Mouse (Mus musculus): ENCODE results near the gene 5730522E02Rik. TPM values are rescaled to one million over a fixed set of nuclear protein-coding genes. Genes with fewer than 3 reads are reported as not detected.

5730522E02Rik gene
- polyA plus RNA-seq, 1 experiment from 2014 or later = 26.4 TPM

- ATAC-seq = no peak
- H3K4me3 ChIP-seq (replicated peaks; ENCODE audit: low read length) = no peak overlapping the region
Observed at GRCm38 (mm10) chr11:26195468-26195867, 15.1 kb downstream of the 5730522E02Rik start.

GRCm38 (mm10) chr11:26187231-26187967 lies 23.2 kb downstream of the 5730522E02Rik start:
- Histone ChIP-seq H3K4me2 (ENCODE audit: low read length) (no peak overlapping the region), H3K9me3 (ENCODE audit: control insufficient read depth, low read length) (no peaks in the 10 kb centered on the region), H3K9ac (replicated peaks; ENCODE audit: low read depth, low read length) (no peak overlapping the region), H3K4me1 (replicated peaks; ENCODE audit: control insufficient read depth, insufficient read depth, low read length) (no peaks in the 10 kb centered on the region), H3K36me3 (ENCODE audit: control insufficient read depth, insufficient read depth) (no peaks in the 10 kb centered on the region), H3K27ac (ENCODE audit: low read length) (no peak overlapping the region), H3K27me3 (replicated peaks; ENCODE audit: control insufficient read depth, insufficient read depth, low read length) (no peaks in the 10 kb centered on the region), H3K4me3 (replicated peaks; ENCODE audit: low read length) (no peak overlapping the region)
- peak; percentile 33; the same call in 1 of the 2 replicates for ATAC-seq
- 73% methylated on average over 3 of the region's 3 CpGs for WGBS

More at GRCm38 (mm10) chr11:26195468-26195867, 15.1 kb downstream of the 5730522E02Rik start:
- H3K9ac ChIP-seq (replicated peaks; ENCODE audit: low read depth, low read length) = no peak overlapping the region
- no peaks in the 10 kb centered on the region for H3K36me3 ChIP-seq (ENCODE audit: control insufficient read depth, insufficient read depth)
- H3K27ac ChIP-seq (ENCODE audit: low read length) = no peak overlapping the region
- 96% methylated on average over 3 of the region's 3 CpGs for WGBS
- no peaks in the 10 kb centered on the region for H3K9me3 ChIP-seq (ENCODE audit: control insufficient read depth, low read length)
- no peak overlapping the region for H3K4me2 ChIP-seq (ENCODE audit: low read length)
- H3K4me1 ChIP-seq (replicated peaks; ENCODE audit: control insufficient read depth, insufficient read depth, low read length) = no peaks in the 10 kb centered on the region
- no peaks in the 10 kb centered on the region for H3K27me3 ChIP-seq (replicated peaks; ENCODE audit: control insufficient read depth, insufficient read depth, low read length)

- H3K9ac ChIP-seq (replicated peaks; ENCODE audit: low read depth, low read length) = no peak overlapping the region
- no peaks in the 10 kb centered on the region for H3K27me3 ChIP-seq (replicated peaks; ENCODE audit: control insufficient read depth, insufficient read depth, low read length)
- H3K9me3 ChIP-seq (ENCODE audit: control insufficient read depth, low read length) = no peaks in the 10 kb centered on the region
- no peaks in the 10 kb centered on the region for H3K4me1 ChIP-seq (replicated peaks; ENCODE audit: control insufficient read depth, insufficient read depth, low read length)
- no peak overlapping the region for H3K27ac ChIP-seq (ENCODE audit: low read length)
- H3K4me2 ChIP-seq (ENCODE audit: low read length) = no peak overlapping the region
- ATAC-seq = no peak
- 98% methylated on average over 2 of the region's 2 CpGs for WGBS
- H3K4me3 ChIP-seq (replicated peaks; ENCODE audit: low read length) = no peak overlapping the region
- no peaks in the 10 kb centered on the region for H3K36me3 ChIP-seq (ENCODE audit: control insufficient read depth, insufficient read depth)
Observed at GRCm38 (mm10) chr11:26170572-26170971, 40.0 kb downstream of the 5730522E02Rik start.

GRCm38 (mm10) chr11:26167609-26167971 lies 43.0 kb downstream of the 5730522E02Rik start:
- ATAC-seq = no peak
- Histone ChIP-seq H3K27ac (ENCODE audit: low read length) (no peak overlapping the region), H3K4me1 (replicated peaks; ENCODE audit: control insufficient read depth, insufficient read depth, low read length) (no peaks in the 10 kb centered on the region), H3K4me2 (ENCODE audit: low read length) (no peak overlapping the region), H3K9ac (replicated peaks; ENCODE audit: low read depth, low read length) (no peak overlapping the region), H3K27me3 (replicated peaks; ENCODE audit: control insufficient read depth, insufficient read depth, low read length) (no peaks in the 10 kb centered on the region), H3K36me3 (ENCODE audit: control insufficient read depth, insufficient read depth) (no peaks in the 10 kb centered on the region), H3K9me3 (ENCODE audit: control insufficient read depth, low read length) (no peaks in the 10 kb centered on the region), H3K4me3 (replicated peaks; ENCODE audit: low read length) (no peak overlapping the region)
- 97% methylated on average over 7 of the region's 7 CpGs for WGBS

GRCm38 (mm10) chr11:26166966-26167608 lies 43.5 kb downstream of the 5730522E02Rik start:
- Histone ChIP-seq H3K9me3 (ENCODE audit: control insufficient read depth, low read length) (no peaks in the 10 kb centered on the region), H3K4me2 (ENCODE audit: low read length) (no peak overlapping the region), H3K9ac (replicated peaks; ENCODE audit: low read depth, low read length) (no peak overlapping the region), H3K36me3 (ENCODE audit: control insufficient read depth, insufficient read depth) (no peaks in the 10 kb centered on the region), H3K27me3 (replicated peaks; ENCODE audit: control insufficient read depth, insufficient read depth, low read length) (no peaks in the 10 kb centered on the region), H3K4me3 (replicated peaks; ENCODE audit: low read length) (no peak overlapping the region), H3K4me1 (replicated peaks; ENCODE audit: control insufficient read depth, insufficient read depth, low read length) (no peaks in the 10 kb centered on the region), H3K27ac (ENCODE audit: low read length) (no peak overlapping the region)
- 75% methylated on average over 4 of the region's 4 CpGs for WGBS
- ATAC-seq = no peak

GRCm38 (mm10) chr11:26164651-26165259 lies 45.8 kb downstream of the 5730522E02Rik start:
- Histone ChIP-seq H3K36me3 (ENCODE audit: control insufficient read depth, insufficient read depth) (no peaks in the 10 kb centered on the region), H3K27ac (ENCODE audit: low read length) (no peak overlapping the region), H3K4me2 (ENCODE audit: low read length) (no peak overlapping the region), H3K4me3 (replicated peaks; ENCODE audit: low read length) (no peak overlapping the region), H3K27me3 (replicated peaks; ENCODE audit: control insufficient read depth, insufficient read depth, low read length) (no peaks in the 10 kb centered on the region), H3K4me1 (replicated peaks; ENCODE audit: control insufficient read depth, insufficient read depth, low read length) (no peaks in the 10 kb centered on the region), H3K9ac (replicated peaks; ENCODE audit: low read depth, low read length) (no peak overlapping the region), H3K9me3 (ENCODE audit: control insufficient read depth, low read length) (no peaks in the 10 kb centered on the region)
- no peak for ATAC-seq
- WGBS = 88% methylated on average over 5 of the region's 5 CpGs

GRCm38 (mm10) chr11:26161354-26161753 lies 49.2 kb downstream of the 5730522E02Rik start:
- Histone ChIP-seq H3K9me3 (ENCODE audit: control insufficient read depth, low read length) (no peaks in the 10 kb centered on the region), H3K27me3 (replicated peaks; ENCODE audit: control insufficient read depth, insufficient read depth, low read length) (no peaks in the 10 kb centered on the region), H3K9ac (replicated peaks; ENCODE audit: low read depth, low read length) (no peak overlapping the region), H3K27ac (ENCODE audit: low read length) (no peak overlapping the region), H3K36me3 (ENCODE audit: control insufficient read depth, insufficient read depth) (no peaks in the 10 kb centered on the region), H3K4me2 (ENCODE audit: low read length) (no peak overlapping the region), H3K4me3 (replicated peaks; ENCODE audit: low read length) (no peak overlapping the region), H3K4me1 (replicated peaks; ENCODE audit: control insufficient read depth, insufficient read depth, low read length) (0 out of 2 replicates have a peak, but pooled peaks cover 2% of the 10 kb centered on the region)
- no peak for ATAC-seq
- WGBS = 89% methylated on average over 5 of the region's 5 CpGs

- no peak for ATAC-seq
- H3K4me1 ChIP-seq (replicated peaks; ENCODE audit: control insufficient read depth, insufficient read depth, low read length) = 0 out of 2 replicates have a peak, but pooled peaks cover 2% of the 10 kb centered on the region
- no peaks in the 10 kb centered on the region for H3K27me3 ChIP-seq (replicated peaks; ENCODE audit: control insufficient read depth, insufficient read depth, low read length)
- H3K27ac ChIP-seq (ENCODE audit: low read length) = no peak overlapping the region
- no peak overlapping the region for H3K9ac ChIP-seq (replicated peaks; ENCODE audit: low read depth, low read length)
- no peaks in the 10 kb centered on the region for H3K9me3 ChIP-seq (ENCODE audit: control insufficient read depth, low read length)
- H3K4me2 ChIP-seq (ENCODE audit: low read length) = no peak overlapping the region
- H3K4me3 ChIP-seq (replicated peaks; ENCODE audit: low read length) = no peak overlapping the region
- H3K36me3 ChIP-seq (ENCODE audit: control insufficient read depth, insufficient read depth) = no peaks in the 10 kb centered on the region
- WGBS = 64% methylated on average over 3 of the region's 3 CpGs
Observed at GRCm38 (mm10) chr11:26159033-26159432, 51.5 kb downstream of the 5730522E02Rik start.

GRCm38 (mm10) chr11:26140024-26140423 lies 70.5 kb downstream of the 5730522E02Rik start:
- Histone ChIP-seq H3K4me2 (ENCODE audit: low read length) (no peak overlapping the region), H3K4me1 (replicated peaks; ENCODE audit: control insufficient read depth, insufficient read depth, low read length) (no peaks in the 10 kb centered on the region), H3K9me3 (ENCODE audit: control insufficient read depth, low read length) (no peaks in the 10 kb centered on the region), H3K27me3 (replicated peaks; ENCODE audit: control insufficient read depth, insufficient read depth, low read length) (no peaks in the 10 kb centered on the region), H3K36me3 (ENCODE audit: control insufficient read depth, insufficient read depth) (no peaks in the 10 kb centered on the region), H3K4me3 (replicated peaks; ENCODE audit: low read length) (no peak overlapping the region), H3K27ac (ENCODE audit: low read length) (no peak overlapping the region), H3K9ac (replicated peaks; ENCODE audit: low read depth, low read length) (no peak overlapping the region)
- 78% methylated on average over 3 of the region's 3 CpGs for WGBS
- ATAC-seq = no peak
